Mouse (Mus musculus) skeletal muscle tissue, adult 2 months (tissue): ENCODE measurements around the gene Fkbp14.

Experiments
- DNase-seq: peaks from one replicate; pipeline ENCODE4 v3.0.0-alpha.2; 2012; ENCODE audit warnings: low read depth, low spot score

The Fkbp14 gene

DNA sequence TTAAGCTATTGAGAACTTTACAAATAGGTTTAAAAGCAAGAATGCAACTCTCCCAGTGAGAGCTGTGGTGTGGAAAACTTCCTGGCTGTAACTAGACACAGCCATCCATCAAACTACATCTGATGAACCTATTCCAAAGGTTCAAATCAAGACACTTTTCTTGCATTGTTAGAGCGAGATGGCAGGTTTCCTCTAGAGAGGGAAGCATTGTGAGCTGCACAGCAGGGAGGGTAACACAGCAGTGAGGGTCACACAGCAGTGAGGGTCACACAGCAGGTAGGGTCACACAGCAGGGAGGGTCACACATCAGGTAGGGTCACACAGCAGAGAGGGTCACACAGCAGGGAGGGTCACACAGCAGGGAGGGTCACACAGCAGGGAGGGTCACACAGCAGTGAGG lies 8.9 kb downstream of the Fkbp14 start:
- DNase-seq: no peak

DNA sequence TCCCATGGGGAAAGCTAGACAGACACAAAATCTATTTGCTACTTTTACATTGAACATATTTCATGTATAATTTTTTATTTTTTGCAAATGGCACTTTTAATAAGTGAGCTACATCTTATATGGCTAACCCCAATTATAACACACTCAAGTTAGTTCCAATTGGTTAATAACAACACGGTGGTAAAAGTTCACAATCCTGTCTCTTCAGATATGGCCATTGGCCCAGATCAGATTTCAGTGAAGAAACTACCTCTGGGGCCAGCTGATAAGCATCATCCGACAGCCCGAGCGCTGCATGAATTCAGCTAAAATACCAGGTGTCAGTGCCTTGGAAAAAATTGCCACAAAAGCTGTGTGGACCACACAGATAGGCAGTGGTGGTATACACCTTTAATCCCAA lies 9.4 kb downstream of the Fkbp14 start:
- DNase-seq: no peak

DNA sequence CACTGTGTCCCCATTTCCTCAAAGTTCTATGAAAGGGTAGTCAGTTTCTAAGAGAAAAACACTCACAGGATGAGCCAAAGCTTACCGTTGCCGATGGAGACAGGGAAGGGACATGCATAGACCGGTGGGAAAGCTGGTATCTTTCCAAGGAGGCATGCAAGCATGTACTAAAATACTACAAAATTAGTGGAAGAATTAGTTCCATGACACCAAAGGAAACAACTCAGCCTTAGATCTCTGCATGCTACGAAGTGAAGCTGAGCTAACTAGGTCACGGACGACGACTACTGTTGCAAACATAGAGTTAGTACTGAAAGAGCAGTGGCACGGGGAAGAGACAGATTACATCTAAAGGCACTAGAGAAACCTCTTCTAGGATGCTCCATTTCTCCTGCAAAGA lies 10.2 kb downstream of the Fkbp14 start:
- DNase-seq: no peak

DNA sequence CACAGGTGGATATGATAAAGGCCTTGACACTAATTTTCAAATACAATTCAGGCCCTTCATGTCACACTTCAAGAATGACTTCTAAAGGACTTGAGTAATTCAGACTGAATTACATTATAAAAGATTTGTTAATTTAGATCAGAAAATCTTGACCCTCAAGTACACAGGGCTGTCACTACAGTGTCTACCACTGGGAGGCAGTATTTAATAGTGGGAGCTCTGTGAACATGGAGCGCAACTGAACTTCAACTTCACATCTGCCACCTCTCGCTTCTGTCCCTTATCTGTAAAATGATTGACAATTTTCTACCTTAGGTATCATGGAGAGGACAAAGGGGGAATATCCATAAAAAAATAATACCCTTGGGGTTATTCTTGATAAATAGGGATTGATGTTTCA lies 10.9 kb downstream of the Fkbp14 start:
- no peak for DNase-seq

DNA sequence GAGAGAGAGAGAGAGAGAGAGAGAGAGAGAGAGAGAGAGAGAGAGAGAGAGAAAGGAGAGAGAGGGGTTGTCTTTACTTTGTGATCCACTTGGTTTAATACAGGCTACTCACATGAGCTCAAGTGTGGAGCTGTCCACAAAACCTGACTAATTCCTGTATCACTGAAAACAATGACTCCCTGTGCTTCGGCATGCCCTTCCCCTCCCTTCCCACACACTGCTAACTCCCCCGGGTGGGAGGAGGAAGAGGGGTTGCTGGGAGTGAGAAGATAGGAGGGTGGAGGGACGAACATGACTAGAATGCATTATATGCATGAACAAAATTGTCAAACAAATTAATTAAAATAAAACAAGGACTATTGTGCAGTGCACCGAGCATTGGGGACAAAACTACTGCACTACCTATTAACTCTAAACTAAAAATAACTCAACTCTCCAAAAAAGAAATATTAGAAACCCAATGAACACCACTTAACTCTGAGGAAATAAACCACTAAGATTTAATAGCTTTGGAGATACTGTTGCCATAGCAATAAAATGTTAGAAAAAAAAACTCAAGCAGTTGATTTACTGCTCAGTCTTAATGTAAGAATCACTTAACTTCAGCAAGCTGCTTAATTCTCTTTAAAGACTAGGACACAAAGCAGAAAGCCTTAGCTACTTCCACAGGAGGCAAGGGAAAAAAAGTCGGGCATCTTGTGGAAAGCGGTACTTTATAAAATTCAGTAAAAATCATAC lies 23.7 kb downstream of the Fkbp14 start:
- no peak for DNase-seq

DNA sequence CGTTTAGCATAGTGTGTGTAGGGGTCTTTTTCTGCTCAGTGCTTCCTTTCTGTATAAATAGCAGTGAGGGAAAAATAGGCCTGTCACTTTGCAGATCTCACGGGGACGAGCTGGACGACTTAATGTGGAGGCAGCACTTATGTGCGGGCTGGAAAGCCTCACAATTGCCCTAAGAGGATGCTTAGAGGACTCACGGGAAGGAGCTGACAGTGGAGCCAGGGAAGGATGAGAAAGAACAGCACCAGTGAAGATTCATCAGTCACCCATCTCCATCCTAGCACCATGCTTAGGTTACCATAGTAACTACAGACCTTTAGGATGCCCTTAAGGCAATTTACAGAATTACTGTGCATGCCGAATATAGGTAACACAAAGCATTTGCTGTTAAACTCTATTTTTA lies 27.3 kb downstream of the Fkbp14 start:
- DNase-seq: no peak

DNA sequence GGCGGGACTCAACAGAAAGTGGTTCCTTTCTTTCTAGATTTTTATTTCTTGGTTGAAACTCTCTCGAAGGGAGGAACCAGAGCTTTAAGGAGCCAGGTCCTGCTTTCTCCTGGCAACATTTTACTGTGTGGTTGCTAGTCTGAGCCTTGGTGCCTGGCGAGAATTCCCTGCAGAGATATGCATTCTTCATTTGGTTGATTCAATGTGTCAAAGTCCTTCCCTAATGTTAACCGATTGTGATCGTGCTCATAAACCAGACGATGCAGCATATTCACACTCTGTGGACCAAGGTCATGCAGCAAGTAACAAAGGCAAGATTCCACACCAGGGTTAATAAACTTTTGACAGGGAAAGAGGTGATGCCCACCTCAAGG lies 30.6 kb downstream of the Fkbp14 start:
- no peak for DNase-seq

DNA sequence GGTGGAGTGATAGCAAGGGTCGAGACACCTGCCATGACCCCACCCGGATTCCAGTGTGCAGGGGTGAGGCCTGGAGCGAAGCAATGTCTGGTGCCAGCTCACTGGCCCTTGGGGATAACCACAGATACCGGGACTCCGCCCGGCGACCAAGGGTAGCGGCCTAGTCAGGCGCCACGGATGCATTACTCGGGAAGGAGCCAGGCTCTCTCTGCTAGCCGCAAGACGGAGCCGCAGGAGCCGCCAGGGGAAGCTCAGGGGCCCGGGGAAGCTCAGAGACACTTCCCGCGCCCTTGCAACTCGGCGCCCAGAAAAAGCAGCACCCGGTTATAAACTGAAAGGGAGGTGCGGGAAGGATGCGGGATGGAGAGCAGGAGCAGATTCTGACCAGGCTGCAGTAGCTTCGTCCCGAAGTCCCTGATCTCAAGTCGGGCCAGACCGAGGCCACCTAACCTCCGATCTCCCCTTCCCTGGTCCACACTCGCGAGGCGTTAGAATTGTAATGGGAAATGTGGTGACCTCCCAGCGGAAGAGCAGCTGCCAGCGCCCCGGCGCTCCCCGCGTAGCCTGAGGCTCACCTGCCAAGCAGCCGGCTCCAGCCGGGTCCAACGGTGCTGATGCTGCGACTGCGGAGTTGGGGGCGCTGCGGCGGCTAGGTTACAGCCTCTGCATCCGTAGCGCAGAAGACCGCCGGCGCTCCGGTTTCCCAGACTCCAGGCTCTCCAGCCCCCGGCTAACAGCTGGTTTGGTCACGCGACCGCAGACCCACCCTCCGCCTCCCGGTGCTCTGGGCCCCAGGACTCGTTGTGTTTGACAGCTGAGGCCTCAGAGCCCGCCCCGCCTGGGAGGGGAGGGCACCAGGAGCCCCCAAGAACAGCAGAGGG lies 31.2 kb downstream of the Fkbp14 start, which contains the start of gene Scrn1:
TSS of gene Scrn1 (minus strand) at position 825 of the 881 bp plus-strand sequence.
- DNase-seq: no peak

DNA sequence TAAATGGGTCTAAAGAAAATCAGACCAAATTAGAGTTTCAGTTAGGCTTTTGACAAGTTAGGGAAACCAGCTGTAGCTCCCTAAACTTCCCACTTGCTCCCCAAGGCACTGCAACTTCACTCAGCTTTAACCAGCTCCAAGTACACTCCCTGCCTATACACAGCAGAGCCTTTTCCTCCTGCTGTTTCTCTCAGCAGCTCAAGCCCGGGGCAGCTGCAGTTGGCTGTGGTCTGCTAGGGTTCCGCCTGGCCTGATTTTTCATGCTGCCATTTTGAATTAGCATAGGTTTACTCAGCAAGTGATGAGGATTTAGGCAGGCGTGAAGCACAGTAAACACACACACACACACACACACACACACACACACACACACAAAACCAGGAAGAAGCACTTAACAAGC lies 32.1 kb downstream of the Fkbp14 start:
- DNase-seq: no peak

DNA sequence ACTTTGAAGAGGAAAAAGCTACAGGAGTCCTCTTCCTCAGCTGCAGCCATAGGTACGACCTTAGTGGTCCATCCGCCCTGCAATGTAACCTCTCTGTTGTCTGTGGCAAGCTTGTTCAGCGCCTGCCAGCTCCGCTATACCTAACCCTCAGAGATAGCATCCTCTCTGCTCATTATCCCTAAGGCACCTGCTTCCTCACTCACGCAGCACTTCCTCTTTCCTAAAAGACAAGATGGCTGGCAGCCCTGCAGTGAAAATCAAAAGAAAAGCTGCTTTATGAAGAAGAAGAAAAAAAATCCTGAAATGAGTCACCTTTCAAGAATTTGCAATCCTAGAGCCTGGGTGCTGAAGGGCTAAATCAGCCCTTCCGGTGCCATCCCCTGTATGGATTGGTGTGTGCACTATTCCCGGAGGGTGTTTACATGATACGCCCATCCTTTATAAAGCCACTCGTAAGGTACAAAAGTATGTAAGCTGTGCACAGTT lies 32.6 kb downstream of the Fkbp14 start:
- no peak for DNase-seq

DNA sequence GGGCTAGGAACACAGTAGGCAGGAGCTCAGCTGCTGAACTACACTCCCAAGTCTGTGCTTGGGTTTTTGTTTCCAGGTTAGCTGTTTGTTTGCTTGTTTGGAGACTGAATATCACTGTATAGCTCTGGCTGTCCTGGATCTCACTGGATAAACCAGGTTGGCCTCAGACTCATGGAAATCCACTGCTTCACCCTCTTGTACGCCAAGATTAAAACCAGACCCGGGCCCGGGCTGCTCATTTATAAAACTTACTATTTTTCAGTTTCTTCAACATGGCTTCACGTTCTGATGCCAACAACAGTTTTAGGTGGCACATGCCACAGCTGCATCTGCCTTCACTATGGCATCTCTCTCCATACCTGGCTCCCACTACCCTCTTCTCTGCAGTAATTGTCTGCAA lies 33.5 kb downstream of the Fkbp14 start:
- no peak for DNase-seq

DNA sequence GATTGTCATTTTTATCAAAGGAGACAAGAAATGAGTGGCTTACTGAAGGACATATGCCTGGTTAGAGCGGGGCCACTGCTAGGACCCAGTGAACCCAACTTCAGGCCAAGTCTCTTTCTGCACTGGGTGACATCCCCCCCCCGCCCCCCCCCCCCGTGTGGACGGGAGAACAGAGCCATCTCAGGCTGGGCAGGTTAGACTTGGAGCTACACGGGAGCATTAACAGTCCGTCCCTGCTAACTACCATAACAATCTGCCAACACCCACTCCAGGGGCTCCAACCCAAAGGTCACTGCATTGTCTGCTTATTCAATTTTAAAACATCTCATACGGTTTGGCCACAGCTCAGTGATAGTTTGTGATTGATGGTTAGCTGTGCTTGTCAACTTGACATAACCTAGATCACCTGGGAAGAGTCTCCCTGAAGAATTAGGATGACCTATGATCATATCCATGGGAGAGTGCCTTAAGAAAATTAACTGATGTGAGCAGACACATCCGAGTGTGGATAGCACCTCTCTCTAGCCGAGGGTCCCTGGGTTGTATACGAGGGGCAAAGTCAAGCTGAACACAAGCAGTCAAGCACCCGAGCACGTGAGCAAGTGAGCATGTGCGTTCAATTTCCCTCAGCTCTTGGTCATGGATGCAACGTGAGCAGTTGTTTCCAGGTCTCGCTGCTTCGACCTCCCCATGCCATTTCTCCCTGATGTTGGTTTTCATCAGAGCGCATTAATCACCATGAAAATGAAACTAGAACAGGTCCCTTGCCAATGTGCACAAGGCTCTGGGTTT lies 34.9 kb downstream of the Fkbp14 start:
- no peak for DNase-seq

DNA sequence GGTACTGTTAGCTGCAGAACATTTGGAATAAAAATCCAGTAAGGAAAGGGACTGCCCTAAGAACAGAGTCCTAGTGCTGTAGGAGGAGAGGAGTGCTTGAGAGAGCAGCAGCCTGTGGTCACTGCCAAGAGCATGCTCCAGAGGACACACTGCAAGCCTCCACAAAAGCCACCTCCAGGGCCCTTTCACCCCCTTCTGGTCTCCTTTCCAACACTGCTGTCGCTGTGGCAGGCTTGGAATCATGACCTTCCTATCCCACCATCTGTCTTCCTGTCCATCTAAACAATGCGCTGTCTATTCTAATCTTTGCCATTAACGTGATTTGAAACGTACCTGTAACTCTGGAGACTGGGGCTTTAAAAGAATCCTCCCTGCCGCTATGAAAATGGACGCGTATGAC lies 38.6 kb downstream of the Fkbp14 start:
- no peak for DNase-seq

DNA sequence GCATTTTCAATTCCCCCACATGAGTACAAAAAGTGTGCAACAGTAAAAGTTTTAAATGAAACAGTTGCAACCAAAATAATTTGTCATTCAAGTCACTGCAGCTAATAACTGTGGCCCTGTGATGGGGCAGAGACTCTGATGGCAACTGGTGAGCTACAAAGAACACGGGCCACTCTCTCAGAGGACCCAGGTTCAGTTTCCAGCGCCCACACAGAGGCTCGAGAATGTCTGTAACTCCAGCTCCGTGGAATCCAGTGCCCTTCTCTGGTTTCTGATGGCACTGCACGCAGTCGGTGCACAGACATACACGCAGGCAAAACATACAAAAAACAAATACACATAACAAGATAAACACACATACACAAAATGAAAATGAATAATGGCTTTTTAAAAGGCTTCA lies 39.4 kb downstream of the Fkbp14 start:
- DNase-seq: no peak

DNA sequence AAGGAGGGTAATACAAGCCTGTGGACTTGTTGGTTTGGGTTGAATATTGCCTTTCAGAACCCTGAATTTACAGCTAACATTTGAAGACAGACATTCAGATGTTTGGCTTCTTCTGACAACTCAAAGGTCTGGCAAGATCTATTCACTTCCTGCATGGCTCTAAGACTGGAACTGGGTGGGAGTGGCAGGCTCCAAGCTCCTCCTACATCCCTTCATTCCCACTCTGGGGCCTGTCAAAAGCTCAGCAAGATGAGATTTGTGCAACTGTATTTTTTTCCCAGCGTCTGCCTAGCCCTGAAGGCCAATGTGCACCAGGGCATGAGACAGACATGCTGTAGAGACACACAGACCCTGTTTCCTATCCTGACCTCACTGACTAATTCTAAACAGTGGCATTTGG lies 41.3 kb downstream of the Fkbp14 start:
- DNase-seq: no peak

DNA sequence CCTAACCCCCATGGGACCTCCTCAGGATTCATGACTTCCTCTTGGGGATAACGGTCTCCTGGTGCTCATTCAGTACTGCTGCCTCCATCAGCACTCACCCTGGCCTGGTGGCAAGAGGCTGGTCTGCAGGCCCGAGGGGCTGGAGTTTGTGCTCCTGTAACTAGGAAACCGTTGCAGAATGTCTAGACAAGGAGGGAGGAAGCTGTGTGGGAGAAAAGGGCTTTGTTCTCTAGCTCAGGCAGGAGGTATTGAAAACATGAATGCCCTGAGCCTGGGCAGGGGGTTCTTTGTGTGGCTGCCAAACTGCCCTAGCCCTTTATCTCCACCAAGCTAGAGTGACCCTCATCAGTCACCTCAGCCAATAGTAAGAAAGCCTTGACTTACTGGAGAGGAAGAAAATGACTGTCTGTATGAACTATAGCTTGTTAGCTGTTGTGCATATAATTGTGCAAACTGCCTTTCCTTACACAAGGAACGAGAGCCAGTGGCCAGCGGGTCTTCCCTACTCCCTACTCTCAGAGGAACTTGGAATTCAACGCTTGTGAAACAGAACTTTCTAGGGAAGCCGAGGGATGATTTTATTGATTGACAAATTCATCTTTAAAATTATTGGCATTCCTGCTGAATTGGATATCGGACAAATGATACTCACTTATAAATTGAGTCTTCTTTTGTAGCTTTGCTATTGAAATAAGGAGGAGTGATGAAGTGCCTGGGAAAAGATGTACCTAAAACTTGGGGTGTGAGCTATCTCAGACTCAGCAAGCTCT lies 42.6 kb downstream of the Fkbp14 start:
- DNase-seq: no peak

DNA sequence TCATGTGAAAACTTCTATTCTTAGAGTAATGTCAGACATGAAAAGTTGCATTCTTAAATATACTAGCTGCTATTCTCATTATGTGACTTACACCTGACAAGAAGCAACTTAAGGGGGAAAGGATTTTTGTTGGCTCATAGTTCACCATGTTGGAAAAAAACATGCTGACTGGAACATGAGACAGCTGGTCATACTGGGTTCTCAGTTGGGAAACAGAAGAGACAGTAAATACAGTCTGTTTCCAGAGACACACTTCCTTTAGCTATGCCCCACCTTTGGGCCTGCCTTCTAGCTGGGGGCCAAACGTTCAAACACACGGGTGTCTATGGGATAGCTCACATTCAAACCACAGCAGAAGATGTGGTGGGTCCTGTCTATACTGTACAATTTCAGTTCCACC lies 43.5 kb downstream of the Fkbp14 start:
- DNase-seq: no peak

DNA sequence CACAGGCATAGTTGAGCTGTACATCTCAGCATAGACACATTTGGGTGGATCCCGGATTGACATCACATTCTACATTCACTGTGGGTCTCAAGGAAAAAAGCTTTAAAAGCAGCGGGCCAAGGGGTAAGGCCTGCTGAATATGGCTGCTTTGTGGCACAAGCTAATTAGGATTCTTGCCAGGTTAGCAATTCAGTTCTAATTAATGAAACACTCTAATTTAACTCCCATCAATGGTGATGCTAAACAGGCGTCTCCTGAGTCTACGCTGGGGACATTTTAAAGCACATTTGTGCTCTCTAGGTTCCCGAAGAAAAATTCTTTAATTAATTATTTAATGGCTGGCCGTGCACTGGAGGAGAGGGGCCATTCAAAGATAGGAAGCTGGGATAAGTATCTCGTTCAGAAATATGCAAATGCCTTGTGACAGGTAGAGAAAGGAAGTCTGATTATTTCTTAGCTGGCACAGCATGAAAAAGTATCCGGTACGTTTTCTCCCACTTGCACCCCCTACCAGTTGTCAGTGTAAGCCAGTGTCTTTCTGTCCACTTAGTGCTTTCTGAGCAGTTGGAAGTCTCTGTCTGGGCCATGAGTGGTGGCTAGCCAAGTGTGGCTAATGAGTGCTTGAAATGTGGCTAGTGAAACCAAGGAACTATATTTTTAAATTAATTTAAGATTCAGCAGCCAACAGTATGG lies 44.2 kb downstream of the Fkbp14 start:
- no peak for DNase-seq

DNA sequence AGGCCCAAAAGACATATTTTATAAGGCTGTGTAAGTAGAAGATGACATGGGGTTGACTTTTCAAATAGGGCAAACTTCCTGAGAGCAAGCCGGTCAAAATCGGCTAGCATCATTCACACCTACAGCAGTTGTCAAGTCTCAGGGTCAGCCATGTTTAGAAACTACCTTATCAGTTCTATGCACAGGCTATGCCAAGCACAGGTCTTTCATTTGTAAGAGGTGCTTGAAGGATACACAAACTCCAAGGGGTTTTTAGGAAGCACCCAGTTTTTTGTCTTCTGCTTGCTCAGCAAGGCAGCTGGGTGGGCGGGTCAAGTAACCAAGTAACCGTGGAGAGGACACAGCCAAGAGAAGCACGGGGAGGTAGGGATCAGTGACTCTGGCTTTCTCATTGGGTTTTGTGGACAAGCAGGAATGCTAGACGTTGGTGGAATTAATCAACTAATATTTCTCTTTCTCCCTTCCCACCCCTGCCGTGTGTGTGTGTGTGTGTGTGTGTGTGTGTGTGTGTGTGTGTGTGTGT lies 46.2 kb downstream of the Fkbp14 start:
- no peak for DNase-seq

DNA sequence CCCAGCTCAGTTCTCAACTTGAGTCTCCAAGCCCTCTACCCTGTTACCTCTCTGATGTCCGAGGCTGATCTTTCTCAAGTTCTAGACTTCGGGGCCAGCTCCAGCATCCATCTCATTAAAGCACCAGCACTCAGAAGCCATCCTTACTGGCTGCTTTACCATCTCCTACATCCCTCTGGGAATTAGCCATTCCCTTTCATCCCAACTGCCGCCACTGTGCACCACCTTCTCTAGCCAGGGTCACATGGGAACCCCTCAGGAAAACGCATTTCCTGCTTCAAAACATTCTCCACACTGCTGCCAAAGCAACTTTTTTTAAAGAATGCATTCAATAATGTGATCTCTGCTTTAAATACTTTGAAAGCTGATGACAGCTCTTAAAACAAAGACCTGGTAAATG lies 47.8 kb downstream of the Fkbp14 start:
- DNase-seq: no peak
